Mouse (Mus musculus) thymus, adult 2 months (tissue): ENCODE measurements at regions not wholly inside any gene's neighbourhood (a gene's known extent, or its start where the extent isn't known, plus 50 kb on each side); places are given as distances from the start of the nearest gene placed in this dataset.

Source experiments
- CTCF ChIP-seq: fragments of 200-500 bp; IDR thresholded peaks from 2 replicates; pipeline ENCODE4 v1.5.1; 2012; ENCODE audit warnings: mild to moderate bottlenecking, control low read depth, low read length, moderate library complexity, borderline replicate concordance; ENCODE audit not compliant: control insufficient read depth, poor library complexity, insufficient read depth; ENCODE audit errors: extremely low read depth
- POLR2A ChIP-seq: fragments of 200-500 bp; IDR thresholded peaks from 2 replicates; pipeline ENCODE4 v1.6.1; 2012; ENCODE audit warnings: mild to moderate bottlenecking, low read length, control low read depth, moderate library complexity; ENCODE audit not compliant: control insufficient read depth, poor library complexity, insufficient read depth; ENCODE audit errors: extremely low read depth

DNA sequence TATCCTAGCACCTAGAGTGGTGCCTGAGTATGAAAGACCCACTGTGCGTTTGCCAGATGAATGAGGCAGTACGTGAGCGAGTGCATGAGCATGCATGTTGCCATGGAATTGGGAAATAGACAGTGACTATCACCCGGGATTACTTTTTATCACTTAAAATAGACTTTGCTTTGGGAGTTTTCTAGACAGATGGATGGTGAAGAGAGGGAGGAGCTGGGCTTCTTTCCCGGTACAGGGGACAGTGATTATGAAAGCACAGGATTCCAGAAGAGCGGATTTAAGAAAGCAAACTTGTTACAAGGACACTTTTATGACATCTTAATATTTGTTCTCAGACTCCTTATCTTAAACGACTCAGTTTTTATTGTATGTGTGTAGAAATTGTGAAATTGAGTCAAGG lies 86.9 kb upstream of the Plpp4 start:
- no peak for TF ChIP-seq CTCF
- TF ChIP-seq POLR2A, result no peak
